Mouse (Mus musculus) intestine, embryonic 16.5 days (tissue): ENCODE data around the gene Arf3. TPM values are rescaled to one million over a fixed set of nuclear protein-coding genes. Genes with fewer than 3 reads are reported as not detected.
"Not testable (repeated sequence)": the region's sequence is repeated elsewhere in the genome, so short reads cannot be mapped to it uniquely, and the experiment has no call there.

Experiments used
- ATAC-seq: fragments of 200-750 bp; cut with Nextera tagmentation; 2 replicates; pipeline ENCODE4 v1.8.0; 2017; ENCODE audit warnings: moderate TSS enrichment, moderate library complexity
- H3K27ac ChIP-seq: fragments of 300-500 bp; sonication (generic); 2 replicates; pipeline ENCODE4 v1.5.1; 2014; ENCODE audit warnings: mild to moderate bottlenecking, low read length
- H3K27me3 ChIP-seq: fragments of 300-500 bp; sonication (generic); replicated peaks from 2 replicates; pipeline ENCODE4 v1.6.1; 2014; ENCODE audit warnings: low read length, control low read depth, mixed read lengths; ENCODE audit not compliant: control insufficient read depth, insufficient read depth
- H3K36me3 ChIP-seq: fragments of 300-500 bp; sonication (generic); 2 replicates; pipeline ENCODE4 v1.6.1; 2014; ENCODE audit warnings: low read length, control low read depth; ENCODE audit not compliant: control insufficient read depth, insufficient read depth
- H3K4me1 ChIP-seq: fragments of 300-500 bp; sonication (generic); 2 replicates; pipeline ENCODE4 v1.6.1; 2014; ENCODE audit warnings: low read length, control low read depth, mixed read lengths; ENCODE audit not compliant: control insufficient read depth, insufficient read depth
- H3K4me2 ChIP-seq: fragments of 300-500 bp; sonication (generic); 2 replicates; pipeline ENCODE4 v1.6.1; 2014; ENCODE audit warnings: low read depth, low read length, control low read depth
- H3K4me3 ChIP-seq: fragments of 300-500 bp; sonication (generic); 2 replicates; pipeline ENCODE4 v1.5.1; 2014; ENCODE audit warnings: mild to moderate bottlenecking, low read length
- H3K9ac ChIP-seq: fragments of 300-500 bp; sonication (generic); 2 replicates; pipeline ENCODE4 v1.6.1; 2014; ENCODE audit warnings: low read depth, low read length
- H3K9me3 ChIP-seq: fragments of 300-500 bp; sonication (generic); 2 replicates; pipeline ENCODE4 v1.6.1; 2016; ENCODE audit warnings: low read length, control low read depth; ENCODE audit not compliant: control insufficient read depth
- WGBS: fragments of 180-500 bp; shearing (Covaris S2); extraction: QIAGEN DNeasy Blood & Tissue Kit; methylation state at CpG from one replicate; pipeline ENCODE4 v1.1.7; 2014; 5-methylcytosine and 5-hydroxymethylcytosine counted together
- polyA plus RNA-seq: library from polyadenylated mRNA; unstranded; fragments of >200 nt; fragmentation: Nextera tagmentation; extraction: Ambion mirVana; gene quantifications from 2 replicates; pipeline ENCODE4 v1.2.1, GENCODE M21; 2015

Arf3 gene
- 35.4 and 40.1 TPM in 2 replicates for polyA plus RNA-seq

DNA sequence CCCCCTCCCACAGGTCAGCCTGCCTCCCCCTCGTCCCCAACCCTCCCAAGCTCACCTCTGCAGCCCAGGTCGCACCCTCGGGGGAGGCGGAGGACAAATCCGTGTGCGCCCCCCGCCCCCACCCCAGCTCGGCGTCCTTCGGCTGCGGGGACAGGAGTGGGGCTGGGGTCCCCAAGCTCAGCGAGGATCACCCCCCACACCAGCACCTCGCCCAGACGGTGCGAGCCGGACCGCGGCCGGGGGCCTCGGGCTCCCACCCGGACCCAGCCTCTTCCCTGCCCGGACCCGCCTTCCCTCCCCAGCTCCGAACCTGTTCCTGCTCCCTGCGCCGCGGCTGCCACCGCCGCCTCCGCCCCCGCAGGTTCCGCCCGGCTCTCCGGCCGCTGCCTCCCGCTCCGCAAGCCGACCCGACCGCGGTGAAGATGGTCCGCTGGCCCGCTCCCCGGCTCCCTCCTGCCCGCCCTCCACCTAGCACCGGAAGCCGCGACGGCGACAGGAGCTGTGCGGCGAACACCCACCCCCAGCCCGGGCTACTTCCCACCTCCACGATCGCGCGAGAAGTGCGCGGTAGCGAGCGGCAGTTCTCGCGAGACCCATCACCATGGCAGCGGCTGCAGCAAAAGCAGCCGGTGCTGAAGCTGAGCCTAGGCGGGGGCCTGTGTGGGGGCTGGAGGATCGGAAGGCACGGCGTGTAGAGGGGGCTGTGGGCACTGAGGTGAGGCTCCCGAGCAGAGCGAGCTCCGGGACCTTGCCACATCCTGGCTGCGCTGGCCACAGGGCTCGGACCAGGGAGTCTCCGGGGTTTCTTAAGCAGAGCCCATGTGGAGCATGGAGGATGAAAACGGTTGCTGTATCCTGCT lies at the start of gene Arf3:
Gene Arf3 (minus strand): TSS at position 545 of the 860 bp plus-strand sequence.
- Histone ChIP-seq H3K9ac (peak within 1 kb of the TSS; percentile 96), H3K4me1 (peaks cover 12% of the 10 kb centered on the region), H3K27ac (peak within 1 kb of the TSS; percentile 88), H3K27me3 (no peaks in the 10 kb centered on the region), H3K4me3 (peak within 1 kb of the TSS; percentile 97), H3K9me3 (no peaks in the 10 kb centered on the region), H3K4me2 (peak within 1 kb of the TSS; percentile 93), H3K36me3 (peaks cover 3% of the 10 kb centered on the region; the same call in 1 of the 2 replicates)
- under 1% methylated on average over 65 of the region's 76 CpGs for whole genome bisulfite sequencing
- ATAC-seq = peak; percentile 93

DNA sequence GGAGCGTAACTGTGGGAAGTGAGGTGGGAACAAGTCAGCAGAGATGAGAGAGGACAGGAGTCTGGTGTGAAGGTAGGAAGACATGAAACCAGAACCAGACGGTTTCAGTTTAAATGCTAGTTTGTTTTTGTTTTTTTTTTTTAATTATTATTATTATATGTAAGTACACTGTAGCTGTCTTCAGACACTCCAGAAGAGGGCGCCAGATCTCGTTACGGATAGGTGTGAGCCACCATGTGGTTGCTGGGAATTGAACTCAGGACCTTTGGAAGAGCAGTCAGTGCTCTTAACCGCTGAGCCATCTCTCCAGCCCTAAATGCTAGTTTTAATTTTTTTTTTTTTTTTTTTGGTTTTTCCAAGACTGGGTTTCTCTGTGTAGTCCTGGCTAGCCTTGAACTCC lies 47.2 kb upstream of the Arf3 start:
- peaks cover 48% of the 10 kb centered on the region for H3K27me3 ChIP-seq
- H3K9ac ChIP-seq, H3K27ac ChIP-seq, H3K4me3 ChIP-seq, H3K4me2 ChIP-seq, ATAC-seq, H3K36me3 ChIP-seq, H3K9me3 ChIP-seq: not testable (repeated sequence)
- H3K4me1 ChIP-seq = peaks cover 27% of the 10 kb centered on the region
- 80% methylated on average over 6 of the region's 6 CpGs for WGBS

DNA sequence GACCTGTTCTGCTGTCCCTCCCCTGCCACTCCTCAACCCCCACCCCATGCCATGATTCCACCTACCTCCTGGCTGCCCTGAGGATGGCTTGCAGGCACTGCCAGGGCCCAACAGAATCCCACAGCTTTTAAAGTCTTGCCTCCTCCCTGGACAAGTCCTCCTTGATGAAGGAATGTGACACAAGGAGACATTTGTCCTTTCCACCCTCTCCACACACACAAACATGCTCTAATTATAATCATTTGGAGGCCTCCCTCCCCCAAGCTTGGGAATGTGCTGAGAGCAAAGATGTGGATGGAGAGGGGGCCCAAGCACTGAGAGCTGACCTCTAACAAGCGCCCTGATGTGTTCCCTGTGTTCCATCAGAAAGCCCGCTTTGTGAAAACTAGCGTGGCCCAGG lies 46.4 kb upstream of the Arf3 start, which contains the start of gene Ddn:
Gene Ddn (minus strand): TSS at position 101 of the 400 bp plus-strand sequence.
- Histone ChIP-seq H3K36me3 (peaks cover 7% of the 10 kb centered on the region), H3K9ac (no peak within 1 kb of the TSS), H3K4me3 (peak within 1 kb of the TSS; percentile 45), H3K4me2 (no peak within 1 kb of the TSS), H3K27me3 (peaks cover 55% of the 10 kb centered on the region), H3K9me3 (no peaks in the 10 kb centered on the region), H3K27ac (no peak within 1 kb of the TSS), H3K4me1 (peaks cover 27% of the 10 kb centered on the region)
- WGBS = 53% methylated on average over 3 of the region's 3 CpGs
- ATAC-seq = no peak

DNA sequence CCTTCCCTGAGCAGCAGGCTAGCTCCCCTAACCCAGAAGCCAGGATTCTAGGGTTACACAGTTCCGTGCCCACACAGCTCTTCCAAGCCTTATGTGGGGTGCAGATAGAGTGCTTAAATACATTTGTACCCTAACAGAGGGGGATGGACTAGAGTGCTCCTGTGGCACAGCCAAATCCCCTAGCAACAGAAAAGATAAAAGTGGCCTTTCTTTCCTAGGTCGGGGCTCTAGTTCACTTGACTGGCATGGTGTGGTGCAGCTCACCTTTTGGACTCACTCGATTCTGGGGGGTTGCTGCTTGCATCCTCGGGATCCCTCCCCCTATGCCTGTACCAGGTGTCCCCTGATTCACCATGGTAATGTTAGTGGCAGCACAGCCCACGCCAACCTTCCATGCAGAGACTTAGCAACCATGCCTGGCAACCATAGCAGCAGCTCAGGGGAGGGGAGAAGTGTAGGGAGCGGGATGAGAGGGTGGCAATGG lies 45.7 kb upstream of the Arf3 start:
- 14% methylated on average over 6 of the region's 6 CpGs for WGBS
- H3K4me2 ChIP-seq = no peak overlapping the region

DNA sequence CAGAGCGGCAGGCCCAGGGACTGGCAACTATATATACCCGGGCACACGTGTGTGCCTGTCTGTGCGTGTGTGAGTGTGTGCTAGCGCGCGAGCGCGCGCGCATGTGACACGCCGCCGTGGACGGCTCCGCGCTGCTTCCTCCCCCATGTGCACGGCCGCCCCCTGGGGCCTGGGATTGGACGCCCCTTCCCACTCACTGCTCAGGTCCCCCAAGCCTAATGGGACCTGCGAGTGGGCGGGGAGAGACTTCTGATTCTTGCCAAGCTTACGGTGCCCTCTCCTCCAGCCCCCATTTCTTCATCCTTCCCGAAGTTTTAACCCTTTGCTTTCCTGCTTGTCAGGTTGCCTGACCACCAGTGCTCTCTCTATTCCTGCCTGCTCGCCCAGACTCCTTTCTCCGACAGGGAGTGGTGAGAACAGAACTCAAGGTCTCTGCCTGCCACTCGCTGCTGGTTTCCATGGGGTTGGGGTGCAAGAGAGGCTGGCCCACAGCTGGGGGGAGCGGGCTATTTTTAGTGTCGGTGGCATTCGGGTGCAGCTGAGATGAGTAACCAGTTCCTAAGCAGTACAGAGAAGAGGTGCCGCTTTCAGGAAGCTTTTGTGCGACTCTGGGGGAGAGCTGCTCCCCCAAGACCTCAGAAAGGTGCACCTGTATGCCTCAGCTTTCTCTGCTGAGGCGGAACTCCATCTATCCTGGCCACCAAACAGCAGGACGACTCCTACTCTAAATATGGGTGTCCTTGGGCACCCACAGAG lies 45.1 kb upstream of the Arf3 start:
- H3K27ac ChIP-seq = no peak overlapping the region
- no peaks in the 10 kb centered on the region for H3K9me3 ChIP-seq
- 2% methylated on average over 26 of the region's 34 CpGs for WGBS
- H3K36me3 ChIP-seq = peaks cover under 1% of the 10 kb centered on the region; the same call in 1 of the 2 replicates
- H3K4me1 ChIP-seq = peaks cover 33% of the 10 kb centered on the region
- peaks cover 65% of the 10 kb centered on the region for H3K27me3 ChIP-seq
- ATAC-seq = no peak
- H3K9ac ChIP-seq = peak overlapping the region; percentile 56
- peak overlapping the region; percentile 45 for H3K4me3 ChIP-seq
- peak overlapping the region; percentile 81 for H3K4me2 ChIP-seq

More for the DNA sequence above, 45.7 kb upstream of the Arf3 start:
- no peak for ATAC-seq
- Histone ChIP-seq H3K36me3 (peaks cover 7% of the 10 kb centered on the region), H3K9me3 (no peaks in the 10 kb centered on the region), H3K4me3 (no peak overlapping the region), H3K27ac (no peak overlapping the region), H3K9ac (no peak overlapping the region), H3K27me3 (peaks cover 59% of the 10 kb centered on the region), H3K4me1 (peaks cover 30% of the 10 kb centered on the region)

DNA sequence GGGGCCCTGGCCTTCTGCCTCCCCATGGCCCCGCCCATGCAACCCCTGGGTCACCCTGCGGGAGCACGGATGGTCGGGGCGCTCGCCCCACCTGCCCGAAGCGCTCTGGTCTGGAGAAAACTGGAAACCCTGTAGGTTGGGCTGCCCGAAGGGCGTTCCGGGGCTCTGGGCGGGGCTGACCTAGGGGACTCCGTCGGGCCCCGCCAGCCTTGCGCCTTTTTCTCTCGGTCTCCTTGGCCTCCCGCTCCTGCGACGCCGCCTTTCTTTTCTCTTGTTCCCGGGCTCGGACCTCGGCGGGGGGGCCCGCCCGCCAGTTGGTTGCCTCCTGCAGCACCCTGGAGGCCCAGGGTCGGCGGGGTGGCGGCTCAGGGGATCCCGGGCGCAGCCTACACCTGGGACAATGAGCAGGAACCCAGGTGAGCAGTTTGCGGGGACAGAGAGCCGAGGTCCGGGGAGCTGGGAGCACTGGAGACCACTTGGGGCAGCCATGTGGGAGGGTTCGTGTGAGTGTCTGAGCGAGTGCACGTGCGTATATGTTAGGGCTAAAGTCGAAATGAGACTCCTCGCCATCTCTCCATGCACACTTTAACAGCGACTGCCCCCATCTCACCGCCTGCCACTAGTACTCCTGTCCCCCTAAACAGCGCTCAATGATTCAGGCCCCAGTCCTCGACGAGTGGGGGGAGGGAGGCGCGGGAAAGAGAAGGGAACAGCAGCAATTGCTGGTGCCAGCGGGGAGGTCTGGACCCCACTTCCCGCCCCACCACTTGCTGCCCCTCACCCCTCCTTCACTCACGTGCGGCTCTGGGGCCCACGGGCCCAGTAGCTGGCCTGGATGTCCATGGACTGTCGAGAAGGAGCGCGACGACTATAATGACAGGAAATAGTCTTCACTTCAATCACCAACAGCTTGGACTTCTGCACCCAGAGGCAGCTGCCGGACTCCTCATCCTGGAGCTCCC lies 44.1 kb upstream of the Arf3 start:
- peak; percentile 49 for ATAC-seq
- Histone ChIP-seq H3K9me3 (no peaks in the 10 kb centered on the region), H3K27me3 (peaks cover 72% of the 10 kb centered on the region), H3K9ac (peak overlapping the region; percentile 57), H3K27ac (no peak overlapping the region), H3K36me3 (no peaks in the 10 kb centered on the region), H3K4me3 (peak overlapping the region; percentile 45), H3K4me1 (peaks cover 33% of the 10 kb centered on the region), H3K4me2 (peak overlapping the region; percentile 81)
- under 1% methylated on average over 57 of the region's 58 CpGs for WGBS

DNA sequence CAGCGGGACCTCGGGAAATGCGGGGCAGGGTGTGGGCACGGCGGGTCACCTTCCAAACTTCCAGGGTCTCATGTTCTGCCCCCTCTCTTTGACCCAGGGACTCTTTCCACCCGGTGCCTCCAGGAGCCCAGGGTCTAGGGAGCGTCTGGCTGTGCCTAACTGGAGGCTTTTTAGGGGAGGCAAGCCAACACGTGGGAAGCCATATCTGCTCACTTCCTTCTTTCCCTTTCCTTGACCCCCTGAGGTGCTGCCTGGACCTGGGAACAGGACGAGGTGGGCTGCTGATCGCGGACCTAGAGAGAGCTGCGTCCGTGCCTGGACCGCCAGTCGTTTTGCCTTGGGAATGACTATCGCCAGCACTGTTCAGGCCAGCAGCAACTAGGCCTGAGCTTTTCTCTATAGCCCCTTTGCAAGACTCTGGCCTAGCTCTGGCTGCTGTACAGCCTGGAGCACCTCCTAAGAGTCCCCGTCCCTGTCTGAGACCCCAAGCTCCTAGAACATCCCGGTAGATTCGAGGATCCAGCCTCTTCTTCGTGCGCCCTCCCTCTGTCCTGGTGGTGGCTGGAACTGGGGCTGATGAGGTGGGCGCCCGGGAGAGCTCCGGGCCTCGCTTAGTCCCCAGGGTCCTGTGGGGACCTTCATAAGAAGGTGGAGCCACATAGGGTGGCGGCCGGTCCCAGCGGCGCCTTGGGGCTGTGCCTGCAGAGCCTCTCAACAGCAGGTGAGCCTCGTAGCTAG lies 43.2 kb upstream of the Arf3 start:
- Histone ChIP-seq H3K4me1 (peaks cover 33% of the 10 kb centered on the region), H3K4me3 (peak overlapping the region; percentile 52), H3K27ac (no peak overlapping the region), H3K27me3 (peaks cover 78% of the 10 kb centered on the region), H3K36me3 (no peaks in the 10 kb centered on the region), H3K4me2 (peak overlapping the region; percentile 81), H3K9me3 (no peaks in the 10 kb centered on the region), H3K9ac (peak overlapping the region; percentile 68; the same call in 1 of the 2 replicates)
- 0 out of 2 replicates have a peak, but pooled peaks have one; percentile 2 for ATAC-seq
- WGBS = 16% methylated on average over 30 of the region's 30 CpGs

DNA sequence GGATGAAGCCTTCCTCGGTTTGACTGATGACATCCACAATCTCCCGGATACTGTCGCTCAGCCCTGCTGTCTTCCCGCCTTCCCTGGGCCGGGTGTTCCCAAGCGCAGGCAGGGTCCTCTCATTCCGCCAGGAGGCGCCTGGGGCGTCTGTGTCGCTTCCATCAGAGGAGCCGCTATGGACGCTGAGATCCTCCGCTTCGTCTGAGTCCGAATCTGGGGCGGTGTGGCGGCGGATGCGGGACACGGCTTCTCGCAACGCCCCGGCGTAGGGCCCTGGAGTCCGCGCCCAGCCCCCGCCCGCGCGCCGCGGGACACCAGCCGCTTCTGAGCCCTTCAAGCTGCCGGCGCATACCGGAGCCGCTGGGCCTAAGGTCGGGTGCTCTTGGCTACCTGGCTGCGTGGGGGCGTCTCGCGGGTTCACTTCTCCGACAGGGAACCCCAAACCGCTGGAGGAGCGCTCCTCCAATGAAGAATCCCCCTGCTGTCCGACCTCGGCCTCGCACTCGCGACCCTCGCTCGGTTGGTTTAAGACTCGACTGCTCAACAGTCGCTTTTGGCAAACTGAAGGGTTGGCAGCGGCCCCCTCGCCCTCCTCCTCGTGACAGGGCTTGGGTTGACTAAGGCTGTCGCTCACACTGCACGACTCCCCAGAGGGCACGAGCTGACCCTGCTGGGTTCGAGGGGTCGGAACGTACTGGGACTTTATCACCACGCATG lies 42.5 kb upstream of the Arf3 start:
- Histone ChIP-seq H3K4me1 (peaks cover 33% of the 10 kb centered on the region), H3K4me3 (peak overlapping the region; percentile 52), H3K27me3 (peaks cover 78% of the 10 kb centered on the region), H3K36me3 (no peaks in the 10 kb centered on the region), H3K9ac (peak overlapping the region; percentile 68), H3K9me3 (no peaks in the 10 kb centered on the region), H3K4me2 (peak overlapping the region; percentile 84), H3K27ac (no peak overlapping the region)
- 2% methylated on average over 64 of the region's 64 CpGs for WGBS
- ATAC-seq = peak; percentile 52
